Mouse (Mus musculus) retina, embryonic 14.5 days (tissue): ENCODE data around the gene Lamc3.

Experiments
- DNase-seq: peaks from one replicate; pipeline ENCODE4 v3.0.0-alpha.2; 2015; ENCODE audit warnings: low spot score

Lamc3 gene

DNA sequence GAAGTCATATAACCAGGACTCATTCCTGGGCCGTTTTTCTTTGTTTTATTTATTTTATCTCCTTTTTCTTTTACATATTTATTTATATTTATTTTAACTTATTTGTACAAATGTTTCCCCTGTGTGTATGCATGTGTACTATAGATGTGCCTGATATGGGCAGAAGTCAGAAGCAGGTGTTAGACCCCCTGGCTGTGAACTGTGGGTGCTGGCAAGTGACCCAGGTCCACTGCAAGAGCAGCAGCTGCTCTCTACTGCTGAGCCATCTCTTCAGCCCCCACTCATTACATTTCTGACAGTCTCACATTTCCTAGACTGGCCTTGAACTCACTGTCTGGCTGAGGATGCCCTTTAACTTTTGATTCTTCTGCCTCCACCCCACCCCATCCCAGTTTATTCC is 51.2 kb downstream of the Lamc3 start:
- DNase-seq: no peak

DNA sequence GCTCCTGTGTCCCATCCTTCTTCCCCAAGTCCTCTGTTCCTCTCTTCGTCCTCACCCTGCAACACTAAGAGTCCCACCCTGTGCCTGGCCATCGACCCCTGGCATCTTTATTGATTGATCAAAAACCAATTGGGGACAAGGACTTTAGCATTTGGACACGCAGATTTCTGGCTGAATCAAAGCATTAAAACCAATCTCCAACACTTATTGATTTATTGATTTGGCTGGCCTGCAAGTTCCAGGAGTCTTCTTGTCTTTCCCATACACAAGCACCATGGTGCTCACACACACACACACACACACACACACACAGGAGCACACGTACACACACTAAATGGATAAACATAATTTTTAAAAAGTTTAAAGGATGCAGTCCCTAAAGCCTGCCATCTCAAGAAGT is 55.9 kb downstream of the Lamc3 start:
- no peak for DNase-seq

DNA sequence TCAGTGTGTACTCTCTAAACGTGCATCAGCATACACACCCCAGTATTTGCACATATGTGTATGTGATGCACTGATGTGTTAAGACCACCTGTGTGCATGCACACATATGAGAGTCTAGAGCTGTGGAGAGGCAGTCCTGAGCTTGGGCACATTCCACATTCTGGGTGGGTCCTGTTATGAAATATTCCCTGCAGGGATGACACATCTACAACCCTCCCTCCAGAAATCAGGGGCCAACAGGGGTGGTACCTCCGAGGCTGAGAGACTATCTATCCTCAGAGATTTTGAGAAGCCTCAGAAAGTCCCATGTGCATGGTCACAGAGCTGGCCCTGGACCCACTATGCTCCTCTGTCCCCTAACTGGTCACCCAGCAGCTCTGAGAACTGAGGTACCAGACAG is 58.5 kb downstream of the Lamc3 start:
- DNase-seq: no peak

DNA sequence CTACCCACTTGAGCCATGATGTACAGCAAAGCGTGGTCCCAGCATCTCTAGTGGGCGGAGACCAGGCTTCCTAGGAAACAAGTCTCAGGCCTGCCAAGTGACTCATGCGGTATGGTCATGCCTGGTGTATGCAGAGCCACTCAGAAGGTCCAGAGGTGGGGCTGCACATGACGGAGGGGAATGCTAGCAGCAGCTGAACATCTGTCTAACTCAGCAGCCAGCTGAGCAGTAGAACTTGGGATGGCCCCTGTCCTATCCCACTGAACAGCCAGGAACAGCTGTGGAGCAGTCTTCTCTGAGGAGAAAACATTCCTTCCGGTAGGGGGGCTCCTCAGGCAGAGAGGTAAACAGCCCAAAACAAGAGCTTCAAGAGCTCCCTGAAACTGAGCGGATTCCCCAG is 61.3 kb downstream of the Lamc3 start:
- DNase-seq: no peak

DNA sequence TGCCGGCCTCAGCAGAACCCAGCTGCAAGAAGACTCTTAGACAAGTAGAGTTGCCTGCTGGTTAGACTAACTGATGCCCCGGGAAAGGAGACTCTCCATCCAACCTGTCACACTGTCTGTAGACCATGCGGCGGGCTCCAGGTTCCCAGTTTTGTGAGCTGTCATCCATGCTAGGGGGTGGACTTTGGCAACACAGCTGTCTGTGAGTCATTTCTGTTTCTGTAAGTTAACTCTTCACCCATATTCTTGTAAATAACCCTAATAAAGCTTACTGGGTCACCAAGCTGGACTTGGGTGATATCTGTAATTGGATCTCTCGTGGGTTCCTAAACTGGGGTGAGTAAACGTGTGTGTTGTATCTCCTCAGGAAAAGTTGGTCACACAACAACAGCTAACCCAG is 61.7 kb downstream of the Lamc3 start:
- DNase-seq: no peak

DNA sequence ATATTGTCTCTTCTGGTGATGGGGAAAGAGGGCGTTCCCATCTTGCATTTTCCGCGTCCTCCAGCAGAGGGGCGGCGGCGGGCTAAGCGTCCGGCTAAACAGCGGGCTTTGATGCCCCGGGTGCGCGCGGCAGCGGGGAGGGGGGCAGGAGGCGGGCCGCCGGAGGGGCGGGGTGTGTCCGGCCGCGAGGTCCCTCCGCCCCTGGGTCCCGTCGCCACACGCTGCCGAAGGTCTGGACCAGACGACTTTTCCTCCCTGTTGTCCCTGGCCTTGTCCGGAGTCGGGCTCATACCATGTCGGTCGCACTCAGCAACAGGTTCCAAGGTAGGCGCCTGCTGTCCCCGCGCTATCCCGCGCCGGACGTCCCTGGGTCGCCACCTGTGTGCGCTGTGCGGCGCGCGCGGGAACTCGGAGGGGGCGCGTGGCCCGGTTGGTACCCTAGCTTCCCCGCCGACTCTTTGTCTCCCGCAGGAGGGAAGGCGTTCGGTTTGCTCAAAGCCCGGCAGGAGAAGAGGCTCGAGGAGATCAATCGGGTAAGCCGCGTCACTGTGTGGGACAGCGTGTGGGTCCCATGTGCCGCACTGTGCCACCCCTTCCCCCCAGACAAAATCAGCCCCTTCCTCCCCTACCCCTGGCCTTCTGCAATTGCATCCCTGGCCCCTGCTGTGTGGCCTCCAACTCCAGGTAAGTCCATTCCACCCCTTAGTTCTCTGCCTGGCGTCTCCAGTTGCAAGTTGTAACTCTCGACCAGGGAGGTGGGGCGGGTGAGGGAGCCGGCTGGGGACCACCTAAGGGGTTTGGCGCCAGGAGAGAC is 63.2 kb downstream of the Lamc3 start, which contains the start of gene Aif1l:
TSS of gene Aif1l (plus strand) at position 82 of the 814 bp plus-strand sequence.
- peak; percentile 82 for DNase-seq

DNA sequence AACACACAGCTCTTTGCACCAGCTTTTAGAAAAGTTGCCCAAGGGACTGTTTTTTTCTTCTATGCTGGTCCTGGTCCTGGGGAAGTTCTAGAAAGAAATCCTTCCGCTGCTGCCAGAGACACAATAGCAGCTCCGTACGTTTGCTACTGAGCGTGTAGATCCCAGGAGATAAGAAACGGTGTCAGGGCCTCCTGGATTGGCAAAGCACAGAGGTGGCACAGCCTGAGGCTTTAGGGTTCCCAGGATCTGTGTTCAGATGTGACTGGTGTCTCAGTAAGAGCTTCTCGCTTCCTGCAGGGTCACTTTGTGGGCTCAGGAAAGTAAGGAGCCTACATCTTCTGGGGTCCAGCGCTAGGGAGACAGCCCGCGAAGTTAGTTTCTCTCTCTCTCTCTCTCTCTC is 63.9 kb downstream of the Lamc3 start:
- no peak for DNase-seq

DNA sequence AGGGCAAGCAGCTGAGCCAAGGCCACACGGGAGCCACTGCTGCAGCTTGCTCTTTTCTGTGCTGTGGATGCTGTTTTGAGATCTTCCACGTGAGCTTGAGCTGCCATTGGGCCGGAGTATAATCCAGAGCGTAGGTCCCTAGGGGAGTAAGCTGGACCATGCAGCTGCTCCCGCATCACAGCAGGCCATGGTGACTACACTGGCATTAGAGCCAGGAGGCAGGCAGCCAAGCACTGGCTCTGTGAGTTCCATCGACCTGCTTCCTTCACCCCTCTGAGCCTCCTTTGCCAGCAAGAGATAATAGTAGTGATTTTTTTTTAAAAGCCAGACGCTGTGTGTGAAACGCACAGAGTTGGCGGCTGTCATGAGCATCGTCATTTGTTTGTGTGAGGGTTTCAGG is 65.1 kb downstream of the Lamc3 start:
- DNase-seq: no peak

DNA sequence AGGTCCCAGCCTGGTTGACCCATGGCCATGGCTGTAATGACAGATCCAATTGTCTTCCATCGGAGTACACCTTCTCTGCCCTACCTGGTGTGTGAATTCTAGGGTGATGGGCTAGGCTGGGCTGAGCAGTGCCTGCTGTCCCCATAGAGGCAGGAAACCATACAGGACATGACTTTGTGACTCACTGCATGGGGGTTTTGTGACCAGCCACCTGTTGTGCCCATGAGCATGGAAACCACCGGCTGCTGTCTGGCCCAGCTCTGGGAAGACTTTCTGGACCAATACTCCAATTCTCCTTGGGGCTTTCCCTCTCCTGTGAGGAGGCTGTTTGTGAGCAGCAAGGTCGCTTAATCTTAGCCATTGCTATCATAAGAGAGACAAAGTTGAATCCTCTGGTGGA is 65.6 kb downstream of the Lamc3 start:
- no peak for DNase-seq

DNA sequence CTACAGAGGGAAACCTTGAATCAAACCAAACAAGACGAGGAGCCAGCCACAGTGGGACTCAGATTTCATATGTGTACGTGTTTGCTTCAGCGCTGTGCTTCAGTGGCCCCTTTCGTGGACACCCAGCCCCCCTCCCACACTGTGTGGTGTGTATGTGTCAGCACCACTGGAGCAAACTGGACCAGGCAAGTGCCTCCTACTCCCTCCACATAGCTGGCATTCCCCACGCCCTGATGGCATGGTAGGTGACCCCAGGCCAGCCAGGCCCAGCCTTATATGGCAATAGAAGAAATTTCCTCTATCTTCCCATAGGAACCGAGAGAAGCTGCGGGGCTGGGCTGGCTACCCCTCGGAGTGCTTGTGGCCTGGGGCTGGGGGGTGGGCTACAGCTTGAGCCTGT is 66.6 kb downstream of the Lamc3 start:
- no peak for DNase-seq

DNA sequence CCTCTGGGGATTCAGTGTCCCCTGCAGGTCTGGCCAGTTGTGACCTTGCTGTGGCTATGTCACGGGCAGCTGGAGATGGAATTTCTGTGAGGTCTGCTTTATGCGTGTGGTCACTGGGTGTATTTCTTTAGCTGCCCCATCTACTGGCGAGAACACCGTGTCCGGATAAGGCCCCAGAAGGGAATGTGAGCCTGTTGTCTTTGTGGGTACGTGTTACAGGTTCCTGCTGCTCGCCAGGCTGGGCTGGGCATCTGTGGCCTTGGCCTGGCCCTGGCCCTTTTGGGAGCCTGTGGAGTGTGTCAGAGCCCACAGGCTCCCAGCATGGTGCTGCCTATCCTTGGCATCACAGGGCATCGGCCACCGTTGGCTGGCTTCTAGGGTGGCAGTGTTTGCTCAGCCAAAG is 67.7 kb downstream of the Lamc3 start:
- no peak for DNase-seq

DNA sequence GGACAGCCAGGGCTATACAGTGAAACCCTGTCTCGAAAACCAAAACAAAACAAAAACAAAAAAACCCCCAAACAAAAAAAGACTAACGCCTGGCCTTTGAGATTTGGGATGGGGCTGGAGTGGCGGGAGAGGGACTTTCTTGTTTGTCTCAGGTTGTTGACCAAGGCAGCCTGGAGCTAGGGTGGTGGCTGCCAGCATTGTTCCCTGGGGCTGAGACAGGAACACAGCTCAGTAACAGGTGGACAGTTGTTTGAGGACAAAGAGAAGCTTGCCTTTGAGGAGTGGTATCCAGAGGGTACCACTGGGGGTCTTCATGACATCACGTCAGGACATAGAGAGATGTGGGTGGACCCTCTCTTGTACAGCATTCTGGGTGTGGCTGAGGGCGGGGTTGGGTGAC is 68.6 kb downstream of the Lamc3 start:
- DNase-seq: no peak

DNA sequence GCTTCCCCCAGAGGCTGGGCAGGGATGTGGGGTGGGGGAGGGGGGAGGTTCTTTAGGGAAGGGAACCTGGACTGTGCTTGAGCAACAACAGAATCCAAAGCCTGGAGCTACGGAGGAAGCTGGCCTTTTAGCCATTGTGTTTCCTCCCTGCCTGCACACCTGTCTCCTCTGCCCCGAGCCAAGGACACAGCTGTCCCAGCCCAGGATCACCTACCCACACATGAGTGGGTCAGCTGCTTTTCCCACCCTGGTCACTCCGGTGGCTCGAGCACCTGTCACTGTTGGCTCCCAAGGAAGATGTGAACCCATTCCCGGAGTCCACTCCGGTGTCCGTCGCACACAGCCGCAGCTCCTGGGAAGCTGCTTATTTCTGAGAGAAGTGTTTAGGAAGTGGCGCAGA is 70.1 kb downstream of the Lamc3 start:
- no peak for DNase-seq

DNA sequence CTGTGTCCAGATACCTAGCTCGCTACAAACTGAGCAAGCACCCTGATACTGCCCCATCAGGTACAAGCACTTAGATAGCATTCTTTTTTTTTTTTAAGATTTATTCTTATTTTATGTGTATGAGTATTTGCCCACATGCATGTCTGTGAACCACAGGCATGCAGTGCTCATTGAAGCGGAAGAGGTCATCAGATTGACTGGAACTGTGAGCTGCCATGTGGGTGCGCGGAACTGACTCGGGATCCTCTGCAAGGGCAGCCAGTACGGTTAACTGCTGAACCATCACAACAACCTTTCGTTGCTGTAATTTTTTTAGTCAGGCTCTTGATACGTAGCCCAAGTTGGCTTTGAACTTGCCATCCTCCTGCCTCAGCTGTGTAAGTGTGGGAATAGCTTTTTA is 73.9 kb downstream of the Lamc3 start:
- DNase-seq: peak; percentile 33

DNA sequence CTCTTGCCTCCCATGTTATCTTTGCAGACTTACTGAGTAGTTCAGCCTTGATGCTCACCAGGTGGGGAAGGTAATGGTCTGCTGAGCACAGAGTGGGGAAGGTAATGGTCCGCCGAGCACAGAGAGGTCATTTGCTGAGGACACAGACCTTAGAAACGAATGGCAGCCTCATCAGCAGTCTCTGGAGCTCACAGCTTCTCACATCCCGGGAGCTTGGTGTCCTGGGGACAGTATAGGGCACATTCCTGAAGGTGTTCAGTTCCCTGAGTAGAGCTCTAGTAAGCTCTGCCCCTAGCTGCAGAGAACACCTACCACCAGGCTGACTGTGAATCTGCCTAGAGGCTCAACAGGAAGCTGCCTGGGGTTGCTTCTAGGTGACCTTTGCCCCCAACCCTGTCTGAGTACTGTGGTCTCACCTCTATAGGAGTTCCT is 74.7 kb downstream of the Lamc3 start:
- DNase-seq: no peak

DNA sequence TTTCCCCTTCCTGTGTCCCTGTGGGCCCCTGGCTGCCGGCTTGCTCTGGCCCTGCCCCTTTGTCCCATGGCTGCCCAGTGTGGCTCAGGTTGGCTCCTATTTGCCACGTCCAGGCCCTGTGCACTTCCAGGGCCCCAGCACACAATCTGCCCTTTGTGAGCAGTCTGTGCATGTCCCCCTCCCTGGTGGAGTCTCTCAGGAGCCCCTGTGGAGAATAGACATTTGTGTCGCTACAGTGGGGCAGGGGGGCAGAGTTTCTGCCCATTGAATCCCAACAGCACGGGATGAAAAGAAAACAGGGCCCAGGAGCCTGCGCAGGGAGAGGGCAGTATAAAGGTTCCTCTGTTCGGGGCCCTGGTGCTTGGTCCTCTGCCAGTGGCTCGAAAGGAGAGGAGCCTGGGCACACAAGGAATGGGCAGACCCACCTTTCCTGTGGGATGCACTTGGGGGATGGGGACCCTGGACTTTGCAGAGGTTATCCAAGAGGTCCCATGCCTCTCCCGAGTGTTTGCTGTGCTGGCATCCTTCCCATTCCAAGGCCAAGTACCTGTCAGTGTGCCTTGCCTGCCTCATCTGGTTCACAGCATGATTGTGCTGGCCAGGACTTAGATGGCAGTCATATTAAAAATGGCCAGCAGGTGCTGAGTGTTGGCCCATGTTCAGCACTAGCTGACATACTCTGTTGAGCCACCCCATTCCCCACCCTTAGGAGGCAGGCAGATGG is 75.6 kb downstream of the Lamc3 start:
- no peak for DNase-seq

DNA sequence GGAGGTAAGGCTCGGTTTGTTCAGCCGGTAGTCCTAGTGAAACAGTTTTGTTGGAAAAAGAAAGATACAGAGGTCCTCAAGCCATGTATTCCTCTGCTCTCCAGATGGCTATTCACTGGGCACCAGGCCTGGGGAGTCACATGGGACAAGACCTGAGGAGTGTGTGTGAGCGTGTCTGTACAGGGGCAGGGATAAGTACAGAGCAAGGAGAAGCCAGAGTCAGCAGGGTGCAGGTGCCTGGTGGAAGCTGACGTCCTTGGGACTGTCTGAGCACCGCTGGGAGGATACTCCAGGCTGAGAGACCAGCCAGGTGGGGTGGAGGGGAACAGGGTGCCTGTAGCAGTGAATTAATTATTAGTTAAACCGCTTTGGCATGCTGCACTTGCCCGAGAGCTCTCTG is 76.4 kb downstream of the Lamc3 start:
- DNase-seq: no peak

DNA sequence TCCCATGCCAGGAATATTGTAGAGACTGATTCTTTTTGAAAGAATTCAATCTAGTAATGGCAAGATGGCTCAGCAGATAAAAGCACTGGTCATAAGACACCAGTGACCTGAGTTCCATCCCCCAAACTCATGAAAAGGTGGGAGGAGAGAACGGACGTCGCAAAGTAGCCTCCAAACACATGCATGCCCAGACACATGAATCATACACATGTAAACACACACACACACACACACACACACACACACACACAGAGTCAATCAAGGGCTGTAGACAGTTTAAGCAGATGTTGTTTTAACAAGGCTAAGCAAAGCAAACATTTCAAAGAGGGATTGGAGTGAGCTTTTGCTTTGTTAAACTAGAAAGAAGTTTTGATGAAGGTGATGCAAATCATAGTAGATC is 77.1 kb downstream of the Lamc3 start:
- no peak for DNase-seq

DNA sequence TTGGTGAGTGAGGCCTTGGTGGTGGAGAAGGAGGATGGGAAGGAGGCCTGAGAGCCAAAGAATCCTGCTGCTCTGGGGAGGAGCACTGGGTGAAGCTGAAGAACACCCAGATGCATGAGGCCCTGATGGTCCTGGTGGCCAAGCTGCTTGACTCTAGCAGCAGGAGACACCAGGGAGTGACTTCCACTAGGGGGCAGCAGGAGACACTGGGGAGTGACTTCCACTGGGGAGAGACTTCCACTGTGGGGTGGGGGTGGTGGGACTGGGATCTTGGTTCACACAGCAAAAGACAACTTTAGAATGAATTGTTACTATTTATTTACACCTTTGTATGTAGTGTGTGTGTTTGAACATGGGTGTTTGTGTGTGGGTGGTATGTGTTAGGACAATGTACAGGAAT is 78.0 kb downstream of the Lamc3 start:
- peak; percentile 56 for DNase-seq

DNA sequence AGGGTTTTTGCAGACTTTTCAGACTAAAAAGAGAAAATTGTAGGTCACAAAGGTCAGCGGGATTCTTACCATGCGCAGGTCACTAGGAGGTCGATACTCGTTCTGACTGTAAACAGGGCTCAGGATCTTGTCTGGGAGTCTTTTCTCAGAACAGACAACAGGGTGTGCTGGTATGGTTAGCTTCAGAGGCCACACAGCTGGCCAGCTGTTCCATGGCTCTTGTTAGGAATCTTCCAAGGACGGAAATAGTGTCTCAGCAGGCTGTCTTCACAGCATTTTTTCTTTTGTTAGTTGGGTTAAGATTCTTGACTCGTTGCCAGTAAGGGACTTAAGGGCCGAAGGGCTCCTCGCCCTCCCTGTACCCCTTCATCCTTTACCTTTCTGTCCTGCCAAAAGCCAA is 79.7 kb downstream of the Lamc3 start:
- DNase-seq: no peak

DNA sequence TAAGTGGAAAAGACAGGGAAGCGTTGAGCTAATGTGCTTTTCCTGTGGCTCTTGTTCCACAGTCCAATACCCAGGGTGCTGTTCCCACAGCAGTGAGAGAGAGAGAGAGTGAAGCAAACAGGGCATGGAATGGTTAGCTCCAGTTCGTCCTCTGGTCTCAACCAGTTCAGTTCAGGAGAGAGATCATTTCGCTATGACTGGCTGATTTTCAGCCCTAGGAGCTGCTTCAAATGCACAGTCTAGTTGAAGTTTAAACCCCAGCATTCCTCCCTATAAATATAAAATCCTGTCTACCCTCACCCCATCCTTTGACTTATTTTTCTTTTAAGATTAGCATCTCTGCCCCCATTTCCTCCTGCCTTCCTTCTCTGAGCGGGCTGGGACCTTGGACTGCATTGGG is 85.5 kb downstream of the Lamc3 start:
- DNase-seq: no peak

DNA sequence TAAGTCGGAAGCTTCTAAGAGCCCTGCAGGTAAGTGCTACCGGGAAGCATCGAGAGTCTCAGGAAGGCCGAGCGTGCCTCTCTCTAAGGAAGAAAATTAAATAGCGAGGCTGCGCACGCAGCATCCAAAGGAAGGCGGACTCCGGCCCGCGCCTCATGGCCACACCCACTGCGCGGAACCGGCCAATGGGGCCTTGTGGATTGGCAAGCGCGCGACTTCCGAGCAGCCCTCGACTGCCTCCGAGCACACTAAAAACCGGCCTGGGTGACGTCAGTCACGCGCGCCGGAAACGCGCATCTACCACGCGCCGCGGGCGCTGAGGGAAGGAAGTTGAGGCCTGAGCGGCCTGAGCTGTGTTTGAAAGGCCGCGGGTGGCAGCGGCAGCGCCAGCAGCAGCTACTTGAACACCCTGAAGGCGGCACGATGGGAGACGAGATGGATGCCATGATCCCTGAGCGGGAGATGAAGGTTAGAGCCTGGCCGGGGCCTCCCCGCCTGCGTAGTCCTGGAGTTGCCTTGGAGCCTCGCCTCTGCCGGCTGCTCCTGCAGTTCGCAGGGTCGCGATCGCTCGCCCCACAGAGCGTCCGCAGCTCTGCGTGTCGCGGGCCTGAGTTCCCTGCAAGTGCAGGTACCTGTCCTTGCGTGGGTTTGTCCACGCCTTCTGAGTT is 87.2 kb downstream of the Lamc3 start, which contains the start of gene Nup214:
TSS of gene Nup214 (plus strand) at position 296 of the 668 bp plus-strand sequence.
- DNase-seq: peak; percentile 99

DNA sequence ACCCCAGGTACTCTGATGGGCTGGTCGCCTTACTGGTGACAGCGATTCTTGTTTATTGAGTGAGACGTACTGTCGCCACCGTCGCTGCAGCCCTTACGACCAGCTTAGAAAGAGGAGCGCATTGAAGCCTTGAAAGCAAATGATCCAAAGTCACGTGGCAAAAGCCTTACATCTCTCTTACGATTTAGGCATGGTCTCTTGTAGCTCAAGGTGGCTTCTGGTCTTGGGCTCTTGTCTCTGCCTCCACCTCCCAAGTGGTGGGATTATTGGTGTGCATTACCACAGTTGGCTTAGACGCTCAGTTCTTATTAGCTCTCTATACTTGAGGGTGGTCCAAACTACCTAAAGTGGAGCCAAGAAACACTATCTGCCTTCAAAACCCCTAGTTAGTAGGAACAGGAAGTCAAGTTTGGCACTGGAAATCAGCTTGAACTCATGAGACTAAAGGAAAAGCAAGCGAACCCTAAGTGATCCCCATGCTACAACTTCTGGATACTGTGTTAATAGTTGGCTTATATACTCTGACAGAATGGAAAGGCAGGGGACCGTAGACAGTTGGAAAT is 87.8 kb downstream of the Lamc3 start:
- no peak for DNase-seq
